Mouse (Mus musculus): ENCODE data around the gene Adap1.

Adap1 gene

DNA sequence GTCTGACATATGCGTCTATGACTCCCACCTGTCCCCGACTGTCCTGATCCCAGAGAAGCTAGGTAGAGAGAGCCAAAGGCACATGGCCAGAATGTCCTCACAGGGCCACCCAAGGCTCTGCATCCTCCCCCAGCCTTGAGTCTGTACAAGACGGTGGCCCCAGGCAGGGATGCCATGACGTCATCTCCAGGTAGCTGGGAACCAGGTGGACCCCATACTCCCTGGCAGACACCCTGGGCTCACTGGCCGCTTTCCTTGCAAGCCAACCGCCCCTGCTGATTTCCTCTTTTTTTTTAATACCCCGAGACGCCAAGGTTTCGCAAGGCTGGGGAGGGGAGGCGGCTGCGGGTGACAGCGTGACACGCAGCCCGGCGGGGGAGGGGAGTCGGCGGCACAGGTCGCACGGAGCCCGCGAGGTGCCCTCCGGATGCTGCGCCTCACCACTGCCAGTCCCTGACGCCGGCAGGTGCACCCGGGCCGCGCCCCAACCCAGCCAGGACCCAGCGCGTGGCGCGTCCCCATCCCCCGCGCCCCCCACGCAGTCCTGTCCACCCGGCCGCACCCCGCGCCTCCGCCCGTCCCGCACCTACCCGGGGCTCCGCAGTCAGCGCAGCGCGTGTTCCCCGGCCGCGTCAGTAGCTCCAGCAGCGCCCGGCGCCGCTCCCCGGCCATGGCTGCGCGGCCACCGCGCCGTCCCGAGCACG, 579 bp downstream of the Adap1 start:
- ATAC-seq (ENCODE audit: insufficient number of reproducible peaks, low FRiP score, low TSS enrichment), result peak; percentile 17; the same call in 1 of the 2 replicates

- peak; percentile 3; the same call in 1 of the 2 replicates for ATAC-seq (ENCODE audit: insufficient number of reproducible peaks, low FRiP score, low TSS enrichment)
Observed at GRCm38 (mm10) chr5:139324045-139324491, 1.4 kb downstream of the Adap1 start.

GRCm38 (mm10) chr5:139323260-139323924, 2.0 kb downstream of the Adap1 start:
- ATAC-seq (ENCODE audit: insufficient number of reproducible peaks, low FRiP score, low TSS enrichment), result no peak

DNA sequence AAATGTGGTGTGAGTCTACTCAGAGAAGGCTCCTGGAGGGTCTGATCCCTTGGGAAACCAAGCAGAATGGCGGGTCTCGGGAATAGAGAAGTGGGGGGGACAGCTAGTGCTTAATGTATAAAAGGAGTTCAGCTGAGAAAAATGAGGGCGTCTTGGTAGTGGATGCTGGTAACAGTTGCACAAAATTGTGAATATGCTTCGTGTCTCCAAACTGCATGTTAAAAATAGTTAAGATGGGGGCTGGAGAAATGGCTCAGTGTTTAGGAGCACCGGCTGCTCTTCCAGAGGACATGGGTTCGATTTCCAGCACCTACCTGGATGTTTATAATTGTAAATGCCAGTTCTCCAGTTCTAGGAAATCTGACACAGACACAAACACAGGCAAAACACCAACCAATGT, 4.1 kb downstream of the Adap1 start:
- ATAC-seq (ENCODE audit: insufficient number of reproducible peaks, low FRiP score, low TSS enrichment), result no peak

DNA sequence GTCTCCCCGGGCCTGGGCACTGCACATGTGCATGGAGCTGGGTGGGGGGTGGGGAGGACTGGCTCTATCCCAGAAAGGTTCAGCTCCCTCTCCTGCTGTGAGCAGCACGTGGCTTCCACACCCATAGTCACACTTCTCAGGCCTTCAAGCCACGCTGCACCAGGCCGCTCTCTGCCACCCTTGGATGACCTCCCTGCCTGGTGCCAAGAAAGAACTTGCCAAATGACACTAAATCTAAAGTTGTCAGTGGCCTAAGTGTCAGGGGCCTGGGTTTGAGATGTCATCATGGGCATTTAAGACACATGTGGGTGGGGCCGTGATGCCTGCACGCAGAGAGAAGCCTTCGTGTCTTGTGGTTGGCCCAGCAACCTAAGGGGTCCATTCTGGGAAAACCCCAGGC, 5.0 kb downstream of the Adap1 start:
- no peak for ATAC-seq (ENCODE audit: insufficient number of reproducible peaks, low FRiP score, low TSS enrichment)

GRCm38 (mm10) chr5:139317751-139318504, 7.5 kb downstream of the Adap1 start:
- no peak for ATAC-seq (ENCODE audit: insufficient number of reproducible peaks, low FRiP score, low TSS enrichment)

GRCm38 (mm10) chr5:139316982-139317675, 8.3 kb downstream of the Adap1 start:
- no peak for ATAC-seq (ENCODE audit: insufficient number of reproducible peaks, low FRiP score, low TSS enrichment)

- no peak for ATAC-seq (ENCODE audit: insufficient number of reproducible peaks, low FRiP score, low TSS enrichment)
Observed at GRCm38 (mm10) chr5:139314941-139315642, 10.3 kb downstream of the Adap1 start.

DNA sequence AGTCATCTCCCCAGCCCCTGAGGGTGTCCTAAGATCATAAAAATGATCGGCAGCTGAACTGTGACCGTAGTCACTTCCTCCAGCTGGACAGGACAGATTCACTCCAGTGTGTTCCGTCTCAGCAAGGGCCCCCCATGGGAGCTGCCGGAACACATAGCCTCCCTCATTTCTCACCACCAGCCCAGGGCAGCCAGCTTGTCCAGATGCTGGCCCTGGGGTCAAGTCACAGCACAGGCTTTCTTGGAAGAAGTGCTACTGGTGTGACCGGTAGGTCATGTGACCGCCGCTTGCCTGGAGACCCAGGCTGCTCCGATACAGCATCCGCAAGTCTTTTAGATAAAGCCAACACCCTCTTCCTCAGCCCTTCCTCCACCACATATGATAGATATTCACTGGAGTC, 11.9 kb downstream of the Adap1 start:
- ATAC-seq (ENCODE audit: insufficient number of reproducible peaks, low FRiP score, low TSS enrichment), result no peak

DNA sequence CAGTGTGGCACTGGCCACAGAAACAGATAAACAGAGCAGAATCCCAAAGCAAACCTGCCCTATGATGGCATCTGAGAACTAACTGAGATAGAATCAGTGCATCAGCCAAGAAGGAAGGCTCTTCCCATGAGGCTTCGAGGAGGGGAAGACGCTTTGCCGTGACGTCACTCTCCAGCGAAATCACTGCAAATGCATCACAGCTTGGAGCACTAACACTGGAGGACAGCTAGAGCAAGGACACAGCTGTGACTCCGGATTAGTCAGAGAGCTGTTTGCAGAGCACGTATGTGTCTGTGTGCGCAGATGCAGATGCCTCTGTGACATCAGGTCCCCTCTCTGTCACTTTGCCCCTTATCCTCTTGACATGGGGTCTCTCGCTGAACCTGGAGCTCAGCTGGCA, 13.6 kb downstream of the Adap1 start:
- ATAC-seq (ENCODE audit: insufficient number of reproducible peaks, low FRiP score, low TSS enrichment), result no peak

GRCm38 (mm10) chr5:139310477-139310876, 14.9 kb downstream of the Adap1 start:
- ATAC-seq (ENCODE audit: insufficient number of reproducible peaks, low FRiP score, low TSS enrichment), result no peak

DNA sequence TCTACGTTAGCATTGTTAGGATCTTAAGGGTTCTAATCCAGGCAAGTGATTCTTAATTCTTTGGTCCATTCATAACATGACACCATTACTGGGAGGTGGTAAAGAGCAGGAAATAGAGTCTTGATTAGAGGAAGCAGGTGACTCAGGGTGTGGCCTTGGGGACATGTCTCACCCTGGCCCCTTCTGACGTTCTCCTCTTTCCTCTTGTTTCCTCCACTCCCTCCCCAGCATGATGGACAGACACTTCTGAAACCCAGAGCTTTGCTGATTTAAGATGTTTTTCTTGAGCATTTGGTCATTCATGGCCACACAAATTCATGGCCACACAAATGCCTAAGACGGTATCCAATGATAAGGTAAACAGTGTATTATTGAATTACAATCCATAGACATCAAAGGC, 15.5 kb downstream of the Adap1 start:
- no peak for ATAC-seq (ENCODE audit: insufficient number of reproducible peaks, low FRiP score, low TSS enrichment)

GRCm38 (mm10) chr5:139303646-139304061, 21.8 kb downstream of the Adap1 start:
- ATAC-seq (ENCODE audit: insufficient number of reproducible peaks, low FRiP score, low TSS enrichment), result no peak

DNA sequence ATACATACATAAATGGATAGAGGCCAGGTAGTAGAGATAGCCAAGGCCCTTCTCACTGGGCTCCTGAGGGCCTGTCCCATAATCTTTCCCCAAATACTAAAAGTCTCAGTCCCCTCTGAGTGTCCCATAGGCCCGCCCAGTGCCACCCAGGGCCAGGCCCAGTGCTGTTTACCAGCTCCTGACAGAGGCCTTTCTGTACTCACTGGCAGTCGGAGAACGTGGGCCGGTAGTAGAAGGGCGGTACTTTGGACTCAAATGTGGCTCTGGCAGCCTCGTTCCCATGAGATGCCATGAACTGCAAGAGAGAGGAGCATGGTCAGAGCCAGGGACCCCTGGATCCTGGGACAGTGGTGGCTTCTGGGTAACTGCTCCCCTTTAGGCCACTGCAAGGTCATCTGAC, 23.3 kb downstream of the Adap1 start:
- no peak for ATAC-seq (ENCODE audit: insufficient number of reproducible peaks, low FRiP score, low TSS enrichment)

GRCm38 (mm10) chr5:139297745-139298144, 27.7 kb downstream of the Adap1 start:
- ATAC-seq (ENCODE audit: insufficient number of reproducible peaks, low FRiP score, low TSS enrichment), result no peak

DNA sequence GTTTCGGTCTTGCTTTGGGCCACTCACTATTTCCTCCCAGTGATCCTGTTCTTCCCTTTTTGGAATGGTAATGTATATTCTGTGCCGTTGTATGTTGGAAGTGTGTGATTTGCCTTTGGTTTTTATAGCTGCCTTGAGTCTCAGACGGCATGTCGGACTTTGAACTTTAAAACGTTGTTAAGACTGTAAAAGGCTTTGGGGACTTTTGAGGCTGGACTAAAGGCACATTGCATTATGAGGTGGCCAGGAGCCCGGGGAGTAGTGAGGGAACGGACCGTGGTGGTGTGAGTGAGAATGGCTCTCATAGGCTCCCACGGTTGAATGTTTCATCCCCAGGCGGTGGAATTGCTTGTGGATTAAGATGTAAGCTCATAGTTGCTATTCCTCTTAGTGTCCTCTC, 28.3 kb downstream of the Adap1 start:
- ATAC-seq (ENCODE audit: insufficient number of reproducible peaks, low FRiP score, low TSS enrichment), result no peak

GRCm38 (mm10) chr5:139294089-139294488, 31.3 kb downstream of the Adap1 start:
- ATAC-seq (ENCODE audit: insufficient number of reproducible peaks, low FRiP score, low TSS enrichment), result no peak

DNA sequence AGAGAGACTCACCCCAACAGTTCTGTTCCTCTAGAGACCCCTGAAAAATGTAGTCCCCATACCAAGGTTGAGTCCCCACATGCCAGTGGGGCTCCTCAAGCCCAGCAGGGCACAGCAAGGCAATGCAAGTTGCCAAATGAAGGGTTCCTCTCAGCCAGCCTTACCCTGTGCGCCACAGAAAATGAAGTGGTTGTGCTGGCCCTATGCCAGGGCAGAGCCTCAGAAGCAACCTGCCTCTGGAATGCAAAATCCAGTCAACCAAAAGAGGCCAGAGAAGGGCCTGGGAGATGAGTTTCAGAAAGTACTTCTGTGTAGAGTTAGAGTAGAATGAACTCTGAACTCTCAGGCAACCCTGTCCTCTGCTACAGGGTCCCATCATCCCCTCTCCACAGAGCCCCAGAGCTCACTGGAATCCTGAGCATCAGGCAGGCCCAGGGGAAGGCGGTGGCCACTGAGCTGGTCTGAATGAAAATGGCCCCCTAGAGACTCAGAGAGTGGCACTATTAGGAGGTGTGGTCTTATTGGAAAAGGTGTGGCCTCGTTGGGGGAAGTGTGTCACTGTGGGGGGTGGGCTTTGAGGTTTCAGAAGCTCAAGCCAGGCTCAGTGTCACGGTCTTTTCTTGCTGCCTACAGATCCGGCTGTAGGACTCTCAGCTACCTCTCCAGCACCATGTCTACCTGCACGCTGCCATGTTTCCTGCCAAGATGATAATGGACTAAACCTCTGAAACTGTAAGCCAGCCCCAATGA, 33.4 kb downstream of the Adap1 start:
- ATAC-seq (ENCODE audit: insufficient number of reproducible peaks, low FRiP score, low TSS enrichment), result no peak

GRCm38 (mm10) chr5:139290467-139291259, 34.8 kb downstream of the Adap1 start:
- ATAC-seq (ENCODE audit: insufficient number of reproducible peaks, low FRiP score, low TSS enrichment), result no peak
